Mouse (Mus musculus) lung, embryonic 16.5 days (tissue): ENCODE measurements around the gene Dscam. TPM values are rescaled to one million over a fixed set of nuclear protein-coding genes. Genes with fewer than 3 reads are reported as not detected.

Experiments used
- ATAC-seq: fragments of 200-750 bp; cut with Nextera tagmentation; 2 replicates; pipeline ENCODE4 v1.8.0; 2017; ENCODE audit warnings: low read depth, mild to moderate bottlenecking, moderate library complexity
- H3K27ac ChIP-seq: fragments of 300-500 bp; sonication (generic); 2 replicates; pipeline ENCODE4 v1.5.1; 2014; ENCODE audit warnings: mild to moderate bottlenecking, control low read depth, low read length
- H3K27me3 ChIP-seq: fragments of 300-500 bp; sonication (generic); 2 replicates; pipeline ENCODE4 v1.6.1; 2014; ENCODE audit warnings: low read depth, low read length, mixed read lengths; ENCODE audit not compliant: control insufficient read depth, insufficient read depth
- H3K36me3 ChIP-seq: fragments of 300-500 bp; sonication (generic); 2 replicates; pipeline ENCODE4 v1.6.1; 2014; ENCODE audit warnings: low read length; ENCODE audit not compliant: control insufficient read depth, insufficient read depth
- H3K4me1 ChIP-seq: fragments of 300-500 bp; sonication (generic); replicated peaks from 2 replicates; pipeline ENCODE4 v1.6.1; 2014; ENCODE audit warnings: low read length, mixed read lengths; ENCODE audit not compliant: control insufficient read depth, insufficient read depth
- H3K4me2 ChIP-seq: fragments of 300-500 bp; sonication (generic); 2 replicates; pipeline ENCODE4 v1.6.1; 2014; ENCODE audit warnings: low read depth, low read length, control low read depth
- H3K4me3 ChIP-seq: fragments of 300-500 bp; sonication (generic); 2 replicates; pipeline ENCODE4 v1.5.1; 2014; ENCODE audit warnings: mild to moderate bottlenecking, low read length, control low read depth
- H3K9ac ChIP-seq: fragments of 300-500 bp; sonication (generic); 2 replicates; pipeline ENCODE4 v1.6.1; 2014; ENCODE audit warnings: low read length, control low read depth
- H3K9me3 ChIP-seq: fragments of 300-500 bp; sonication (generic); 2 replicates; pipeline ENCODE4 v1.6.1; 2016; ENCODE audit warnings: low read length; ENCODE audit not compliant: control insufficient read depth
- WGBS: fragments of 180-500 bp; shearing (Covaris S2); extraction: QIAGEN DNeasy Blood & Tissue Kit; methylation state at CpG from one replicate; pipeline ENCODE4 v1.1.7; 2014; 5-methylcytosine and 5-hydroxymethylcytosine counted together
- polyA plus RNA-seq: library from polyadenylated mRNA; unstranded; fragments of >200 nt; fragmentation: Nextera tagmentation; extraction: Ambion mirVana; gene quantifications from 2 replicates; pipeline ENCODE4 v1.2.1, GENCODE M21; 2015

The Dscam gene
- polyA plus RNA-seq, result not detected in 2 replicates

DNA sequence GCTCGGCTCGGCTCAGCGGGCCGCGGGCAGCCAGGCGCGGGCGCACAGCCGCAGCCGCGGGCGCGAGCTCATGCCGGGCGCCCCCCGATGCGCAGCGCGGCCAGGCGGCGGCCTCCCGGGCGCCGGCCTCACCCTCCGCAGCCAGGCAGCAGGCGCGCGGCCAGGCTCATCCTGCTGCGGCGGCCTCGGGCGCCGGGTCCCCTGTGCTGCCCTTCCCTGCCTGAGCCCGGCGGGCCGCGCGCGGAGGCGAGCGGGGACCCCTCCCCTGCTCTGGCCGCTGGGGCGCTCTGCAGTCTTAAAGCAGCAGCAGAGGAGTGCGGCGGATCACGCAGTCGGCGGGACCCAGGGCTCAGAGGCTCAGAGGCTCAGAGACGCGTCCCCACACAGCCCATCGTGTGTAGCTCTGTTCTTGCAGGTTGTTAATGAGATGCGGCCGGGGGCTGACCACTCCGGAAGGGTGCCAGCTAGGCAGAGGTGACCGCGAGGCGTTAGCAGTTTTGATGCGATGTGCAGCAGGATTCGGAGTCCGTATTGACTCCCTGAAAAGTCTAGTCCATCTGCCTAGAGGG, at the start of gene Dscam:
Gene Dscam (minus strand): TSS at position 240 of the 569 bp plus-strand sequence.
- Histone ChIP-seq H3K4me2 (peak within 1 kb of the TSS; percentile 91), H3K9me3 (no peaks in the 10 kb centered on the region), H3K27me3 (peaks cover 49% of the 10 kb centered on the region), H3K9ac (0 out of 2 replicates have a peak within 1 kb of the TSS, but pooled peaks have one; percentile 11), H3K4me3 (peak within 1 kb of the TSS; percentile 51), H3K36me3 (no peaks in the 10 kb centered on the region), H3K27ac (no peak within 1 kb of the TSS), H3K4me1 (0 out of 2 replicates have a peak, but pooled peaks cover 3% of the 10 kb centered on the region)
- under 1% methylated on average over 30 of the region's 60 CpGs for WGBS
- ATAC-seq, result peak; percentile 57

DNA sequence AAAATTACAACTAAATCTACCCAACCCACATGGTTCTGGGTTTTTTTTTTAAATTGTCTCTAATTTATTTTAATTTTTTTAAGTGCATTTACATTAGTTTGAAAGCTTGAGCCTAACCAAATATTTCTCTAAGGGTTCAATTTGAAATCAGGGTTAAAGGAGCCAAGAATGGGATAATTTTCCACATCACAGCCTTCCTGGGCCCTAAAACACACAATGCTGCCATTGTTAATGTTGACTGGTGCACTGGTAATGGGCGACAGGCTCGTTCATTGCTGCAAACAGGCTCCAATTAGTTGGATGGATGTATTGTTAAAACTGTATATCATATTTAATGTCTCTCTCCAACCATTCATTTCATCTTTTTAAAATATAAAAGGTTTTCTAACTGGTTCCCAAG, 48.8 kb upstream of the Dscam start:
- Histone ChIP-seq H3K4me2 (no peak overlapping the region), H3K4me1 (no peaks in the 10 kb centered on the region), H3K36me3 (no peaks in the 10 kb centered on the region), H3K4me3 (no peak overlapping the region), H3K27ac (no peak overlapping the region), H3K27me3 (no peaks in the 10 kb centered on the region), H3K9ac (no peak overlapping the region), H3K9me3 (no peaks in the 10 kb centered on the region)
- ATAC-seq, result no peak
- whole genome bisulfite sequencing, result 78% methylated on average over 2 of the region's 2 CpGs

DNA sequence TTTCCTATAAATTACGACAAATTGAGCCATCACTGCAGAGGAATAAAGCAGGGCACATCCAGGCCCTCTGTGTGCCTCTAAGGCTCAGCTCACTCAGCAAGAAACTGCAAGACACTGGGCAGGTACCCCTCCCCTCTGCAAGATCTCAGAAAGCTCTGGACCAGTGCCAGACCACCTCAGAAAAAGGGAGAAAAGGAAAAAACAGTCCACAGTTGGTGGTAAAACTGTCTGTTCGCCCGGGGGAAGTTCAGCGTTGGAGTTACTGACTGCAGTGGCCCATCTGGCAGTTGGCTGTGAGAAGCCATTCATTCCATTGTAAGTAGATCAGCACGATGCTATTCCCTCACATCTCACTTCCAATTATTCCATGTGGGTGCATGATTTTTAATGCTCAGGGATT, 39.4 kb upstream of the Dscam start:
- 52% methylated on average over 5 of the region's 5 CpGs for WGBS
- no peak overlapping the region for H3K9ac ChIP-seq
- no peak overlapping the region for H3K4me3 ChIP-seq
- H3K4me1 ChIP-seq, result no peaks in the 10 kb centered on the region
- no peak for ATAC-seq
- H3K36me3 ChIP-seq, result no peaks in the 10 kb centered on the region
- H3K27ac ChIP-seq, result no peak overlapping the region
- no peaks in the 10 kb centered on the region for H3K9me3 ChIP-seq
- no peak overlapping the region for H3K4me2 ChIP-seq
- H3K27me3 ChIP-seq, result no peaks in the 10 kb centered on the region

DNA sequence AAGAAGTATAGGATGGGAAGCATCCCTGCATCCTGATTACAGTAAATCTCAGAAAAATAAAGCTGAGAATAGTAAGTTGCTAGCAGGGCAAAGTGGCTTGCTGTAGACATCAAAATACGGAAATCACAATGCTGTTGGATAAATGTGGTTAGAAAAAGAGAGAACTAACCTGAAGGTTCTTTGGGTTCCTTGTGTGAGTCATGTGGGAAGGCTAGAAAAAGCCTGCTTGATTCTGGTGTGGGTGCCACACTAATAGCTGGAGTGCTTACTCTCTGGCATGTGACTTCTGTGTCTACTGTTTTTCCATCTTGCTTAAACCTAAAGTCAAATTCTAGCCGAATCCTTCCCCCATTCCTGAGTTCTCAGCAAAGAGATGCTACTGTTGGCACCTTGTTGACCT, 37.7 kb upstream of the Dscam start:
- Histone ChIP-seq H3K9me3 (no peaks in the 10 kb centered on the region), H3K27me3 (no peaks in the 10 kb centered on the region), H3K4me2 (no peak overlapping the region), H3K4me3 (no peak overlapping the region), H3K27ac (no peak overlapping the region), H3K4me1 (no peaks in the 10 kb centered on the region), H3K9ac (no peak overlapping the region), H3K36me3 (no peaks in the 10 kb centered on the region)
- no peak for ATAC-seq
- WGBS, result 71% methylated on average over 2 of the region's 2 CpGs

DNA sequence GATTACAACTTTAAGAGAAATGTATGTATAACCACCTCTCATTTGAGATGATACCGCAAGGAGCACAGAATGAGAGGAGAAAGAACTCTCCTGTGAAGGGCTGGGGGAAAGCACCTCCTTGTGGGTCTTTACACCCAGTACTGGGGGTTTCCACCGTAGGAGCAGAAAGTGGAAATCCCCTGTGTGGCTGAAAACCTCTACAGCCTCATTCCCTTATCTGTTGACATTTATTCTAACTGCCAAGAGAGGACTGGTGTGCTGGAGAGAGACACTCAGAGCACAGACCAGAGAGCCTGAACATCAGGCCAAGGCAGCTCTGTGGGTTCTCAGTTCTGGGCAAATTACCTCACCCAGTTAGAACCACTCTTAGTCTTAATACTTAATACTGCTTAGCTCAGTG, 33.5 kb upstream of the Dscam start:
- ATAC-seq, result no peak
- no peak overlapping the region for H3K4me2 ChIP-seq
- no peaks in the 10 kb centered on the region for H3K27me3 ChIP-seq
- 62% methylated on average over 2 of the region's 2 CpGs for WGBS
- H3K4me1 ChIP-seq, result no peaks in the 10 kb centered on the region
- H3K9ac ChIP-seq, result no peak overlapping the region
- H3K36me3 ChIP-seq, result no peaks in the 10 kb centered on the region
- no peak overlapping the region for H3K4me3 ChIP-seq
- H3K9me3 ChIP-seq, result no peaks in the 10 kb centered on the region
- no peak overlapping the region for H3K27ac ChIP-seq

DNA sequence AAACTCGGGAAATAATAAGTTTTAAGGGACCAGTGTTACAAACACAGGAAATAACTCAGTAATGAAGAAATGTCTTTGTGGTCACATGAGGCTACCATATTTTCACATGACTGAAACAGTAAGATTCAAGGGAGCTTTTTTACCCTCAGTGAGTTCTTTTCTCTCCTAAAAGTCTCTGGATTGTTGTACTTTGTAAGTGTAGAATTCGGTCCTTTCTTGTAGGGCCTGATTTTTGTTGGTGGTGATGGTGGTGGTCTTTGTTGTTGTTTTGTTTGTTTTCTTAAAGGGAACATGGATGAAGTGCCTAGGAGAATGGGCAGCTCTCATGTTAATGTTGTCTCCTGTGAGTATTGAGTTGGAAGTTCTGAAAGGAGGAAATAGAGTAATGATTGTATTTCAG, 33.0 kb upstream of the Dscam start:
- WGBS, result 86% methylated on average over 2 of the region's 2 CpGs

DNA sequence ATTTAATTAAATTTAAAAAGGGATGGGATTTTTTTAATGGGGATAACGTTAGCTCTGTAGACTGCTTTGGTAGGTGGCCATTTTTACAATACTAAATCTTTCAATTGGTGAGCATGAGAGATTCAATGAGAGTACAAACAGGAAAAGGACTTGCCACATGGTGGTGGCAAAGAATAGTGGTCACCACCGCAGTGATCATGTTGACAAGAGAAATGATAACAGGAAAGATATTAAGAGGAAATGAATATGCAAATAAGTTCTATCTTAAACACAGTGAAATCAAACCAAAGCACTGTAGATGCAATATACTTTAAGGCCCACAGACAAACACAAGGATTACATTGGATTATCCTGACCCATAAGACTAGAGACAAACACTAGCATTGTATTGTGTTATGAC, 24.1 kb upstream of the Dscam start:
- no peaks in the 10 kb centered on the region for H3K4me1 ChIP-seq
- H3K36me3 ChIP-seq, result no peaks in the 10 kb centered on the region
- H3K27me3 ChIP-seq, result no peaks in the 10 kb centered on the region
- 61% methylated on average over 2 of the region's 2 CpGs for WGBS
- no peak overlapping the region for H3K4me2 ChIP-seq
- no peak overlapping the region for H3K27ac ChIP-seq
- ATAC-seq, result no peak
- H3K9me3 ChIP-seq, result no peaks in the 10 kb centered on the region
- H3K9ac ChIP-seq, result no peak overlapping the region
- H3K4me3 ChIP-seq, result no peak overlapping the region

More for the DNA sequence above, 33.0 kb upstream of the Dscam start:
- H3K9me3 ChIP-seq, result no peaks in the 10 kb centered on the region
- H3K36me3 ChIP-seq, result no peaks in the 10 kb centered on the region
- no peak overlapping the region for H3K27ac ChIP-seq
- no peaks in the 10 kb centered on the region for H3K27me3 ChIP-seq
- H3K9ac ChIP-seq, result no peak overlapping the region
- H3K4me3 ChIP-seq, result no peak overlapping the region
- no peak for ATAC-seq
- no peaks in the 10 kb centered on the region for H3K4me1 ChIP-seq
- H3K4me2 ChIP-seq, result no peak overlapping the region

DNA sequence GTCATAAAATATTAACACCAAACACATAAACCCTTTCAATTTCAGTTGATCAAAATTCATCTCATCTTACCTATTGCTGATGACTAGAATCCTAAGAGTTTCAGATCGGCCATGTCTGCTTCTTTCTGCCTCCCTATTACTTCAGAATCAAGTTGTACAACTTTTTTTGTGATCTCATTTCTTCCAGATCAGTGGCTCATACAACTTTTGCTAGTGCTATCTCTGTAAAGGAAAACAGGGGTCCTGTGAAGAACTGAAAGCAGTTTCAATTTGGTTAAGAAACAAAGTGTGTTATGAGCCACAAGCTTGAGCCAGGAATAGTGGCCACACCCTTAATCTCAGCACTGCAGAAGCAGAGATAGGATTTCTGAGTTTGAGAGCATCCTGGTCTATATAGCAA, 23.6 kb upstream of the Dscam start:
- Histone ChIP-seq H3K36me3 (no peaks in the 10 kb centered on the region), H3K4me3 (no peak overlapping the region)
- WGBS, result 87% methylated on average over 1 of the region's 1 CpGs

DNA sequence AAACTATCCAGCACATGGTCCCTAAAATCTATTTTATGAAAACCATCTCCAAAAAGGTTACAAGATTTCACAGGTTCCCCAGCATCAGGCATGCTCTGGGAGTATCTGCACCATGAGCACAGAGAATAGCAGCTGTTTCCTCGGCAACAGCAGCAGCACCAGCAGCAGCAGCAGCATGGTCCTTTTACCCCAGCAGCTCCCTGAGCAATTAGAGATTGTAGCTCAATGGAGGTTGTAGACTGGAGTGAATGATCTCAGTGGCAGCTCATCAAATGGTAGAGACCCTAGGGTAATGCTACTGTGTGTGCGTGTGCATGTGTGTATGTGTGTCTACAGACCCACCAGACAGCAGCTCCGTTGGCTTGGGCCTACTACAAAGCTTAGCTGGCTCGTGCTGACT, 21.7 kb upstream of the Dscam start:
- H3K27ac ChIP-seq, result no peak overlapping the region
- H3K36me3 ChIP-seq, result no peaks in the 10 kb centered on the region
- WGBS, result 77% methylated on average over 4 of the region's 4 CpGs
- no peak overlapping the region for H3K9ac ChIP-seq
- H3K4me2 ChIP-seq, result no peak overlapping the region
- no peak overlapping the region for H3K4me3 ChIP-seq
- H3K9me3 ChIP-seq, result no peaks in the 10 kb centered on the region
- H3K27me3 ChIP-seq, result no peaks in the 10 kb centered on the region
- H3K4me1 ChIP-seq, result no peaks in the 10 kb centered on the region
- ATAC-seq, result no peak

More for the DNA sequence above, 23.6 kb upstream of the Dscam start:
- no peaks in the 10 kb centered on the region for H3K27me3 ChIP-seq
- ATAC-seq, result no peak
- no peak overlapping the region for H3K27ac ChIP-seq
- no peak overlapping the region for H3K4me2 ChIP-seq
- no peaks in the 10 kb centered on the region for H3K9me3 ChIP-seq
- H3K4me1 ChIP-seq, result no peaks in the 10 kb centered on the region
- no peak overlapping the region for H3K9ac ChIP-seq

DNA sequence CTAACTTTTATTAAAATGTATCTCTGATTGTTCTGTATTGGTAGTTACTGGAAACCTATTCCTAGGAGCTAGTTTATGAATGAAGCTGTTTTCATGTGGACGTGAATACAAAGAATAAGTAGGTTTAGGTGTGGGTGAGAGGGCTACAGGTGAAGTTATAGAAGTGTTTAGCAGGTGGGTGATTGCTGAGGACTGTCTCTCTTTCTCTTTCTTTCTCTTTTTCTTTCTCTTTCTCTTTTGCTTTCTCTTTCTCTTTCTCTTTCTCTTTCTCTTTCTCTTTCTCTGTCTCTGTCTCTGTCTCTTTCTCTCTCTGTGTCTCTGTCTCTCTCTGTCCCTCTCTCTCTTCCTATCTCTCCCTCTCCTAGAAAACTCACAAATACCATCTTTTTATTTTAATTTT, 20.1 kb upstream of the Dscam start:
- no peak overlapping the region for H3K4me3 ChIP-seq
- H3K4me2 ChIP-seq, result no peak overlapping the region
- H3K9ac ChIP-seq, result no peak overlapping the region
- no peaks in the 10 kb centered on the region for H3K4me1 ChIP-seq
- no peak for ATAC-seq
- H3K36me3 ChIP-seq, result no peaks in the 10 kb centered on the region
- H3K9me3 ChIP-seq, result no peaks in the 10 kb centered on the region
- 69% methylated on average over 1 of the region's 1 CpGs for WGBS
- no peaks in the 10 kb centered on the region for H3K27me3 ChIP-seq
- H3K27ac ChIP-seq, result no peak overlapping the region
